Mouse (Mus musculus) adrenal gland, postnatal 10 days (tissue): ENCODE measurements around the gene Gm28539. TPM values are rescaled to one million over a fixed set of nuclear protein-coding genes. Genes with fewer than 3 reads are reported as not detected.
"Not testable (repeated sequence)": the region's sequence is repeated elsewhere in the genome, so short reads cannot be mapped to it uniquely, and the experiment has no call there.

ENCODE experiments used
- DNase-seq: peaks from one replicate; pipeline ENCODE4 v3.0.0; 2021; ENCODE audit warnings: mixed read lengths
- total RNA-seq, 2 experiments: library from RNA; stranded (reverse); gene quantifications; 2 replicates each; pipeline ENCODE4 v1.2.3; 2021

The Gm28539 gene
- total RNA-seq, 2 experiments from 2014 or later, result 0.39 to 0.70 TPM

GRCm38 (mm10) chr16:18849521-18850190 is 13.3 kb downstream of the Gm28539 start:
- not testable (repeated sequence) for DNase-seq

- DNase-seq, result peak; percentile 28
These were observed 22.2 kb downstream of the Gm28539 start for GRCm38 (mm10) chr16:18858551-18858950.

- peak; percentile 72 for DNase-seq
These were observed 23.8 kb downstream of the Gm28539 start for GRCm38 (mm10) chr16:18860186-18860585.

GRCm38 (mm10) chr16:18870495-18870894 is 34.1 kb downstream of the Gm28539 start:
- not testable (repeated sequence) for DNase-seq

GRCm38 (mm10) chr16:18876091-18876441 is 39.7 kb downstream of the Gm28539 start:
- DNase-seq, result no peak

GRCm38 (mm10) chr16:18876442-18877308 is 40.3 kb downstream of the Gm28539 start, which contains the start of the genes Mrpl40 and Hira:
Mrpl40 (minus strand) TSS chr16:18876862.
Hira (plus strand) TSS chr16:18877037.
- DNase-seq, result peak; percentile 98

- DNase-seq, result peak; percentile 61
These were observed 41.2 kb downstream of the Gm28539 start for GRCm38 (mm10) chr16:18877386-18878090.

GRCm38 (mm10) chr16:18878091-18878720 is 41.8 kb downstream of the Gm28539 start:
- DNase-seq, result no peak

- DNase-seq, result no peak
These were observed 47.7 kb downstream of the Gm28539 start for GRCm38 (mm10) chr16:18884044-18884443.

GRCm38 (mm10) chr16:18893840-18894372 is 57.5 kb downstream of the Gm28539 start:
- DNase-seq, result no peak

GRCm38 (mm10) chr16:18895249-18895648 is 58.9 kb downstream of the Gm28539 start:
- DNase-seq, result no peak

GRCm38 (mm10) chr16:18896429-18896828 is 60.0 kb downstream of the Gm28539 start:
- DNase-seq, result peak; percentile 8

GRCm38 (mm10) chr16:18905648-18906047 is 69.3 kb downstream of the Gm28539 start:
- no peak for DNase-seq

- DNase-seq, result no peak
These were observed 79.7 kb downstream of the Gm28539 start for GRCm38 (mm10) chr16:18916064-18916463.

GRCm38 (mm10) chr16:18921771-18922170 is 85.4 kb downstream of the Gm28539 start:
- DNase-seq, result no peak

- DNase-seq, result no peak
These were observed 91.6 kb downstream of the Gm28539 start for GRCm38 (mm10) chr16:18927963-18928362.

- DNase-seq, result no peak
These were observed 102.1 kb downstream of the Gm28539 start for GRCm38 (mm10) chr16:18938321-18939082.

GRCm38 (mm10) chr16:18943906-18944305 is 107.5 kb downstream of the Gm28539 start:
- DNase-seq, result no peak

GRCm38 (mm10) chr16:18948941-18949340 is 112.6 kb downstream of the Gm28539 start:
- no peak for DNase-seq

- DNase-seq, result no peak
These were observed 114.0 kb downstream of the Gm28539 start for GRCm38 (mm10) chr16:18950351-18950750.

- DNase-seq, result no peak
These were observed 116.4 kb downstream of the Gm28539 start for GRCm38 (mm10) chr16:18952813-18953212.
